Mouse (Mus musculus): ENCODE data around the gene Castor2. TPM values are rescaled to one million over a fixed set of nuclear protein-coding genes. Genes with fewer than 3 reads are reported as not detected.

Castor2 gene
- polyA plus RNA-seq, 1 experiment from 2014 or later, result 2.1 TPM

DNA sequence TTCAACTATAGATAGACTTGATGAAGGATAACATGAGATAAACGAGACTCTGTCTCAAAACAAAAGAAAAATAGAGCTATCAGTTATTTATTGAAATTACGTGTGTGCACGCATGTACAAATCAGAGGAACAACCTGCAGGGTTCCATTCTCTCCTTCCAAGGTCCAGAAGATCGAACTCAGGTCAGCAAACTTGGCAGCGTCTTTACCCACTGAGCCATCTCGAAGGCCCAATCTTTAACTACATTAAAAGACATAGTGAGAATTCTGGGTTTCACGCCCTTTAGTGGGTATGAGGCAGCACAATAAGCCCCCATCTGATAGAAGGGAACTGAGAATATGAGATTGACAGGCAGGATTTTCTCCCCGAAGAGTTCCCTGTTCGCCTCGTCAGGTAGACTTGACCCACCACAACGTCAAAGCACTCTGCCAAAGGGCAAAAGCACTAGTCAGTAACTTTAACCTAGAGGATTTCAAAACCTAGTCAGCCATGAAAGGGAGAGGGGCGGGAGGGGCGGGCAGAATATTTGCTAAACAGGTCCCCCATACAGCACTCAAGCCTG lies 1.1 kb upstream of the Castor2 start:
- peak overlapping the region; percentile 57; the same call in 1 of the 2 replicates for H3K9ac ChIP-seq (ENCODE audit: low read depth, low read length)
- peak overlapping the region; percentile 95 for H3K4me2 ChIP-seq
- no peaks in the 10 kb centered on the region for H3K9me3 ChIP-seq (ENCODE audit: control insufficient read depth, low read length)
- 42% methylated on average over 13 of the region's 13 CpGs for WGBS
- no peak for ATAC-seq (replicated peaks; ENCODE audit: low FRiP score)
- H3K4me1 ChIP-seq (replicated peaks; ENCODE audit: control insufficient read depth, insufficient read depth, low read length), result peaks cover 3% of the 10 kb centered on the region; the same call in 1 of the 2 replicates
- 0 out of 2 replicates have a peak, but pooled peaks cover 2% of the 10 kb centered on the region for H3K27me3 ChIP-seq (replicated peaks; ENCODE audit: control insufficient read depth, insufficient read depth, low read length)
- no peaks in the 10 kb centered on the region for H3K36me3 ChIP-seq (ENCODE audit: control insufficient read depth, insufficient read depth, low read length)
- H3K4me3 ChIP-seq (ENCODE audit: low read depth, low read length), result peak overlapping the region; percentile 71
- H3K27ac ChIP-seq (ENCODE audit: low read depth, low read length), result no peak overlapping the region
- DNase-seq (ENCODE audit: low spot score), result no peak

DNA sequence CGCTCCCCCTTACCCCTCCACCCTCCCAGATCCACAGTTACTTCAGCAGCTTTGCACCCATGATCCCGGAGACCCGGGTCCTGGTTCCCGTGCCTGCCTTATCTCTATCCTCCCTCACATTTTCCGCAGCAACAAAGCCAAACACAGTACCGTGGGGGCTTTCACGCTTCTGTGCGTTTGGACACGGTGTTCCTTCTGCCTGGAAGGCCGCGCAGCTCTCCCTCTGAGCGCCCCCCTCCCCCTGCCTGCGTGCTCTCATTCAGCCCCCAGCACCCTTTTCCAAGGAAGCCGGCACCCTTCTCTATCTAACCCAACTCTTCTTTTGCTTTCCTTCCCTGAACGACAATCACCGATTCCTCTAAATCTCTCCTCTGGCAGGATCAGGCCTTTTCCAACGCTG lies 535 bp upstream of the Castor2 start:
- Histone ChIP-seq H3K27ac (ENCODE audit: low read depth, low read length) (no peak overlapping the region), H3K27me3 (replicated peaks; ENCODE audit: control insufficient read depth, insufficient read depth, low read length) (0 out of 2 replicates have a peak, but pooled peaks cover 2% of the 10 kb centered on the region)
- peak; percentile 32 for ATAC-seq (replicated peaks; ENCODE audit: low FRiP score)

DNA sequence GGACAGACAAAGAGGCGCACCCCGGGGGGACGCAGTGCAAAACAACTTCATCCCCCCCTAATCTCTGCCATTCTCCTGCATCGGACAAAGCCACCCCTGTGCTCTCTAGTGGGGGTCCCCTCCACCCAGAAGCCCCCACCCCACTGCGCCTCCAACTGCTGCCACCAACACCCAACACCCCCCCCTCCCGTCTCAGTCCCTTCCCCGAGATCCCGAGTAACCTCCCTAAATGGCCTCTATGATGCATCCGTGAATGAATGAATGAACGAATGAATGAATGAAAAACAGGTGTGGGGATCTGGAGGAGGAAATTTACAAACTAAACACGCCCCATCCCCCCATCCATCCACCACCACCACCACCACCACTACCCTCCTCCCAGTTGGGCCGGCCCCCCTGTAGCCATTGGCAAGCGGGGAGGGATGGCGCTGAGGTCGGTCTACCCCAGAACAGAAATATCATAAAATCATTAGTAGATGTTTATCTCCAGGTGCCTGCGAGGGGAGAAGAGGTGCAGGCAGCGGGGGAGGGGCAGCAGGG lies 791 bp downstream of the Castor2 start:
- H3K9me3 ChIP-seq (ENCODE audit: control insufficient read depth, low read length), result no peaks in the 10 kb centered on the region
- ATAC-seq (replicated peaks; ENCODE audit: low FRiP score) (peak; percentile 19; the same call in 1 of the 2 replicates), DNase-seq (ENCODE audit: low spot score) (no peak)
- 11% methylated on average over 17 of the region's 17 CpGs for WGBS
- H3K27ac ChIP-seq (ENCODE audit: low read depth, low read length), result no peak overlapping the region
- H3K4me3 ChIP-seq (ENCODE audit: low read depth, low read length), result peak overlapping the region; percentile 71
- H3K4me1 ChIP-seq (replicated peaks; ENCODE audit: control insufficient read depth, insufficient read depth, low read length), result peaks cover 3% of the 10 kb centered on the region; the same call in 1 of the 2 replicates
- H3K4me2 ChIP-seq, result peak overlapping the region; percentile 95
- no peaks in the 10 kb centered on the region for H3K36me3 ChIP-seq (ENCODE audit: control insufficient read depth, insufficient read depth, low read length)
- H3K27me3 ChIP-seq (replicated peaks; ENCODE audit: control insufficient read depth, insufficient read depth, low read length), result 0 out of 2 replicates have a peak, but pooled peaks cover 2% of the 10 kb centered on the region
- H3K9ac ChIP-seq (ENCODE audit: low read depth, low read length), result peak overlapping the region; percentile 62; the same call in 1 of the 2 replicates

More for the DNA sequence above, 535 bp upstream of the Castor2 start:
- no peak for DNase-seq (ENCODE audit: low spot score)
- Histone ChIP-seq H3K36me3 (ENCODE audit: control insufficient read depth, insufficient read depth, low read length) (no peaks in the 10 kb centered on the region), H3K4me2 (peak overlapping the region; percentile 95), H3K9ac (ENCODE audit: low read depth, low read length) (peak overlapping the region; percentile 57), H3K4me1 (replicated peaks; ENCODE audit: control insufficient read depth, insufficient read depth, low read length) (peaks cover 3% of the 10 kb centered on the region; the same call in 1 of the 2 replicates), H3K9me3 (ENCODE audit: control insufficient read depth, low read length) (no peaks in the 10 kb centered on the region), H3K4me3 (ENCODE audit: low read depth, low read length) (peak overlapping the region; percentile 71)
- under 1% methylated on average over 17 of the region's 17 CpGs for WGBS

DNA sequence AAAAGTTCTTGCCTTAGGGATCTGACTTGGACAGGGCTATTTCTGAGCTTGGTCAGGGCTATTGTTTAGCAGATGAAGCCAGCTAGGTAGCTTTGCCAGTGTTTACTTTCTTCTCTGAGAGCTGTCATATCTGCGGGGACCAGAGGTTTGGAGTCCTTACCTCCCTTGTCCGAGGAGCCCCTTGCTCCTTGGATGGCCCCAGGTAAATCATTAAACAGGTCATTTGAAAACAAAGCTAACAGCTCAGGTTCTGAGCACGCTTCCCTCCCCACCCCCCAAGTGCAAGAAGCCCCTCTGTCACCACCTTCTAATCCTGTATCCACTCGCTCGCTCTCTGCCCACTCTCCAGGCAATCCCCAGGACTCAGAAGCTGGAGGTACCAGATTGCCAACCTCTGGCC lies 1.8 kb downstream of the Castor2 start:
- peaks cover 3% of the 10 kb centered on the region; the same call in 1 of the 2 replicates for H3K4me1 ChIP-seq (replicated peaks; ENCODE audit: control insufficient read depth, insufficient read depth, low read length)
- H3K4me2 ChIP-seq, result no peak overlapping the region
- H3K27ac ChIP-seq (ENCODE audit: low read depth, low read length), result no peak overlapping the region
- no peak overlapping the region for H3K4me3 ChIP-seq (ENCODE audit: low read depth, low read length)
- WGBS, result 56% methylated on average over 5 of the region's 5 CpGs
- H3K27me3 ChIP-seq (replicated peaks; ENCODE audit: control insufficient read depth, insufficient read depth, low read length), result 0 out of 2 replicates have a peak, but pooled peaks cover 2% of the 10 kb centered on the region
- DNase-seq (ENCODE audit: low spot score) (no peak), ATAC-seq (replicated peaks; ENCODE audit: low FRiP score) (no peak)
- no peaks in the 10 kb centered on the region for H3K36me3 ChIP-seq (ENCODE audit: control insufficient read depth, insufficient read depth, low read length)
- no peaks in the 10 kb centered on the region for H3K9me3 ChIP-seq (ENCODE audit: control insufficient read depth, low read length)
- H3K9ac ChIP-seq (ENCODE audit: low read depth, low read length), result no peak overlapping the region

DNA sequence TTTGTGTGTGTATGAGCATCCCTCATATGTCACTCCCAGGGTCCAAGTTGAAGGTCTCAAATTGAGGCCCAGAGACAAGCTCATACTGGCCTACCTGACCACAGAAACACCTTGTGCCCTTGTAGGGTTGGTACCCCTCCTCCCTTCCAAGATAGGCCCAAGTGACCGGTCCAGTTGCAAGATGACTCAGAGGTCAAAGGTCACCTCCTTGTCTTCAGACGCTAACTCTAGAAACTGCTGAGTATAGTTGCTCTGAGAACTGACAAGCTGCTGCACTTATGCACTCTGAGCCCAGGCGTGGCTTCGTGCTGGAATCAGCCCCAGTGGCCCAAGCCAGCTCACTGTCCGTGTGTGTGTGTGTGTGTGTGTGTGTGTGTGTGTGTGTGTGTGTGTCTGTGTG lies 2.4 kb downstream of the Castor2 start:
- no peak overlapping the region for H3K4me2 ChIP-seq
- H3K4me1 ChIP-seq (replicated peaks; ENCODE audit: control insufficient read depth, insufficient read depth, low read length), result peaks cover 3% of the 10 kb centered on the region; the same call in 1 of the 2 replicates
- H3K9me3 ChIP-seq (ENCODE audit: control insufficient read depth, low read length), result no peaks in the 10 kb centered on the region
- DNase-seq (ENCODE audit: low spot score) (no peak), ATAC-seq (replicated peaks; ENCODE audit: low FRiP score) (no peak)
- H3K36me3 ChIP-seq (ENCODE audit: control insufficient read depth, insufficient read depth, low read length), result no peaks in the 10 kb centered on the region
- no peak overlapping the region for H3K27ac ChIP-seq (ENCODE audit: low read depth, low read length)
- no peak overlapping the region for H3K9ac ChIP-seq (ENCODE audit: low read depth, low read length)
- H3K27me3 ChIP-seq (replicated peaks; ENCODE audit: control insufficient read depth, insufficient read depth, low read length), result 0 out of 2 replicates have a peak, but pooled peaks cover 2% of the 10 kb centered on the region
- H3K4me3 ChIP-seq (ENCODE audit: low read depth, low read length), result no peak overlapping the region
- WGBS, result 40% methylated on average over 5 of the region's 5 CpGs

DNA sequence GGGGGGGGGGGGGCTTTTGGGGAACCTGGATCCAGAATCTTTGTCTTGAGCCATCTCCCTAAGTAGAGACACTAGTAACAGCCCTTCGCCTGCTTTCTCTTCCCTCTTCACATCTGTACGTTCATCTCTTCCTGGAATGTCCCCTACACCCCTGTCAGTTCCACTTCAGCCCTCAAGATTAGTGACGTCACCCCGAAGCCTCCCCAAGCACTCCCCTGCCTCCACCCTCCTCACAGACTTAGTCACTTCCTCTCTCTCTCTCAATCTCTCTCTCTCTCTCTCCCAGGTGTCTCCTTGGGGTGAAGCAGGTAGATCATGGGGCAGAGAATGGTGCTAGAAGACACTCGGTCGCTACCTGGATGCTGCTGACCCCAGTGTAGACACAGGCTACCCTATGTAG lies 3.2 kb downstream of the Castor2 start:
- no peak overlapping the region; the same call in 1 of the 2 replicates for H3K27ac ChIP-seq (ENCODE audit: low read depth, low read length)

DNA sequence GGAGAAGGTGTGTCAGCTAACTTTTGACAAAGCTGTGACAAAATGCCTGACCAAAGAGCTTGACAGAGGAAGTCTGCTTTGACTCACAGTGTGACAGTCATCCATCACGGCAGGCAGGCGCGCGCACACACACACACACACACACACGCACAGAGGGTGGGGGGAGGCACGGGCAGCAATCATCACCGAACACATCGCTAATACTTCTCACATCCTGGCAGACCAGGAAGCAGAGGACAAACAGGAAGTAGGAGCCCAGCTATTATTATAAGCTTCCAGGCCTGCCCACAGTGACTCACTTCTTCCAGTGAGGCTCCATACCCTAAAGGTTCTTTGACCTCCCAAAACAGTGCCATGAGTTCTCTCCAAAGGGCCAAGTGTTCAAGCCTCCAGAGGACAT lies 6.3 kb downstream of the Castor2 start:
- Histone ChIP-seq H3K27ac (ENCODE audit: low read depth, low read length) (no peak overlapping the region), H3K9ac (ENCODE audit: low read depth, low read length) (no peak overlapping the region), H3K9me3 (ENCODE audit: control insufficient read depth, low read length) (no peaks in the 10 kb centered on the region), H3K27me3 (replicated peaks; ENCODE audit: control insufficient read depth, insufficient read depth, low read length) (no peaks in the 10 kb centered on the region), H3K4me3 (ENCODE audit: low read depth, low read length) (no peak overlapping the region), H3K36me3 (ENCODE audit: control insufficient read depth, insufficient read depth, low read length) (no peaks in the 10 kb centered on the region), H3K4me1 (replicated peaks; ENCODE audit: control insufficient read depth, insufficient read depth, low read length) (no peaks in the 10 kb centered on the region), H3K4me2 (no peak overlapping the region)
- WGBS, result 66% methylated on average over 8 of the region's 8 CpGs
- peak; percentile 29; the same call in 1 of the 2 replicates for ATAC-seq (replicated peaks; ENCODE audit: low FRiP score)
- DNase-seq (ENCODE audit: low spot score), result no peak

More for the DNA sequence above, 3.2 kb downstream of the Castor2 start:
- H3K9ac ChIP-seq (ENCODE audit: low read depth, low read length), result no peak overlapping the region
- peaks cover 3% of the 10 kb centered on the region; the same call in 1 of the 2 replicates for H3K4me1 ChIP-seq (replicated peaks; ENCODE audit: control insufficient read depth, insufficient read depth, low read length)
- WGBS, result 57% methylated on average over 6 of the region's 6 CpGs
- no peak overlapping the region for H3K4me2 ChIP-seq
- no peaks in the 10 kb centered on the region for H3K36me3 ChIP-seq (ENCODE audit: control insufficient read depth, insufficient read depth, low read length)
- no peak overlapping the region for H3K4me3 ChIP-seq (ENCODE audit: low read depth, low read length)
- H3K9me3 ChIP-seq (ENCODE audit: control insufficient read depth, low read length), result no peaks in the 10 kb centered on the region
- DNase-seq (ENCODE audit: low spot score) (no peak), ATAC-seq (replicated peaks; ENCODE audit: low FRiP score) (no peak)
- 0 out of 2 replicates have a peak, but pooled peaks cover 2% of the 10 kb centered on the region for H3K27me3 ChIP-seq (replicated peaks; ENCODE audit: control insufficient read depth, insufficient read depth, low read length)

DNA sequence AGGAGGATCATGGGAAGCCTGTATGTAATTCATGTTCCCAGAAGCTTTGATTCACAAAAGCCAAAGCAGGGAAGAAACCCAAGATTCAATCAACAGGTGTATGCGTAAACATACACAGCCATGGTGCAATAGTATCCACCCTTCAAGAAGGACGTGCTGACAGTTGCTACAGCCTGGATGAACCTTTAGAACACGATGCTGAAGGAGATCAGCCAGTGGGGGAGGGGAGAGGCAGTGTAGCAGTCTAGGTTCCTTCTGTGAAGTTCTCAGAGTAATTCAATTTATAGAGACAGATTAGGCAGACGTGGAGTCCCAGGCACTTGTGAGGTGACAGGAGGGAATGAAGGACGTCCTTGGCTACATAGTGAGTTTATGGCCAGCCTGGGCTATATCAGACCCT lies 15.5 kb downstream of the Castor2 start:
- H3K4me1 ChIP-seq (replicated peaks; ENCODE audit: control insufficient read depth, insufficient read depth, low read length), result peaks cover 5% of the 10 kb centered on the region; the same call in 1 of the 2 replicates
- H3K4me3 ChIP-seq (ENCODE audit: low read depth, low read length), result no peak overlapping the region
- no peak overlapping the region for H3K4me2 ChIP-seq
- H3K9ac ChIP-seq (ENCODE audit: low read depth, low read length), result no peak overlapping the region
- DNase-seq (ENCODE audit: low spot score) (no peak), ATAC-seq (replicated peaks; ENCODE audit: low FRiP score) (no peak)
- 74% methylated on average over 5 of the region's 5 CpGs for WGBS
- H3K27me3 ChIP-seq (replicated peaks; ENCODE audit: control insufficient read depth, insufficient read depth, low read length), result no peaks in the 10 kb centered on the region
- no peak overlapping the region for H3K27ac ChIP-seq (ENCODE audit: low read depth, low read length)
- H3K9me3 ChIP-seq (ENCODE audit: control insufficient read depth, low read length), result no peaks in the 10 kb centered on the region
- H3K36me3 ChIP-seq (ENCODE audit: control insufficient read depth, insufficient read depth, low read length), result no peaks in the 10 kb centered on the region

Measured in liver, embryonic 11.5 days (tissue).